Mouse (Mus musculus) small intestine, adult 2 months (tissue): ENCODE data around the gene Nucb2. TPM values are rescaled to one million over a fixed set of nuclear protein-coding genes. Genes with fewer than 3 reads are reported as not detected.

Experiments used
- H3K27ac ChIP-seq: fragments of 200-500 bp; 2 replicates; pipeline ENCODE4 v1.5.1; 2012; ENCODE audit warnings: low read depth, low read length, control low read depth, inconsistent platforms; ENCODE audit not compliant: insufficient read depth
- H3K27me3 ChIP-seq: fragments of 200-500 bp; 2 replicates; pipeline ENCODE4 v1.6.1; 2012; ENCODE audit warnings: mild to moderate bottlenecking, moderate library complexity, low read length, inconsistent platforms; ENCODE audit not compliant: control insufficient read depth, insufficient read depth
- H3K36me3 ChIP-seq: fragments of 200-500 bp; 2 replicates; pipeline ENCODE4 v1.6.1; 2012; ENCODE audit warnings: mild to moderate bottlenecking, low read length, control low read depth, inconsistent platforms; ENCODE audit not compliant: control insufficient read depth, insufficient read depth
- H3K4me1 ChIP-seq: fragments of 200-500 bp; 2 replicates; pipeline ENCODE4 v1.6.1; 2012; ENCODE audit warnings: low read length, inconsistent platforms, mixed read lengths; ENCODE audit not compliant: control insufficient read depth, insufficient read depth, insufficient read length
- H3K4me3 ChIP-seq: fragments of 200-500 bp; 2 replicates; pipeline ENCODE4 v1.5.1; 2012; ENCODE audit warnings: low read depth, mild to moderate bottlenecking, control low read depth, inconsistent platforms, low read length, moderate library complexity
- CTCF ChIP-seq: fragments of 200-500 bp; IDR thresholded peaks from 2 replicates; pipeline ENCODE4 v1.5.1; 2012; ENCODE audit warnings: low read depth, mild to moderate bottlenecking, control low read depth, inconsistent platforms, low read length, moderate library complexity, mixed read lengths; ENCODE audit not compliant: insufficient replicate concordance, insufficient read length; ENCODE audit errors: extremely low read depth
- POLR2A ChIP-seq: fragments of 200-500 bp; IDR thresholded peaks from 2 replicates; pipeline ENCODE4 v1.6.1; 2012; ENCODE audit warnings: low read depth, mild to moderate bottlenecking, control low read depth, inconsistent platforms, low read length, moderate library complexity
- WGBS: fragments of 180-500 bp; shearing (Covaris S2); methylation state at CpG from one replicate; pipeline ENCODE4 v1.1.7; 2018; 5-methylcytosine and 5-hydroxymethylcytosine counted together
- polyA plus RNA-seq: library from polyadenylated mRNA; depleted of rRNA; stranded (reverse); fragments of >200 nt; gene quantifications from 2 replicates; pipeline ENCODE4 v1.2.3, GENCODE M21; 2012

Nucb2 gene
- polyA plus RNA-seq, 1 experiment = 1.1 TPM

- H3K27me3 ChIP-seq = no peaks in the 10 kb centered on the region; the same call in 1 of the 2 replicates
- no peak overlapping the region for H3K27ac ChIP-seq
- H3K36me3 ChIP-seq = no peaks in the 10 kb centered on the region
- 7% methylated on average over 6 of the region's 6 CpGs for WGBS
- peak overlapping the region; percentile 92 for H3K4me3 ChIP-seq
- TF ChIP-seq POLR2A = no peak
- 0 out of 2 replicates have a peak, but pooled peaks cover 5% of the 10 kb centered on the region for H3K4me1 ChIP-seq
Measured at GRCm38 (mm10) chr7:116504818-116505170, 625 bp downstream of the Nucb2 start.

- Histone ChIP-seq H3K27ac (no peak overlapping the region), H3K27me3 (no peaks in the 10 kb centered on the region), H3K36me3 (no peaks in the 10 kb centered on the region), H3K4me1 (no peaks in the 10 kb centered on the region), H3K4me3 (no peak overlapping the region)
- no peak for TF ChIP-seq POLR2A
- 89% methylated on average over 5 of the region's 5 CpGs for WGBS
Measured at GRCm38 (mm10) chr7:116514030-116514429, 9.9 kb downstream of the Nucb2 start.

GRCm38 (mm10) chr7:116514546-116514945, 10.4 kb downstream of the Nucb2 start:
- WGBS = 73% methylated on average over 9 of the region's 9 CpGs

GRCm38 (mm10) chr7:116515059-116515458, 10.9 kb downstream of the Nucb2 start:
- Histone ChIP-seq H3K4me1 (no peaks in the 10 kb centered on the region), H3K36me3 (no peaks in the 10 kb centered on the region), H3K27me3 (no peaks in the 10 kb centered on the region), H3K4me3 (no peak overlapping the region), H3K27ac (no peak overlapping the region)
- WGBS = 78% methylated on average over 7 of the region's 7 CpGs
- TF ChIP-seq POLR2A = no peak
- no peak for TF ChIP-seq CTCF

More at GRCm38 (mm10) chr7:116514546-116514945, 10.4 kb downstream of the Nucb2 start:
- no peaks in the 10 kb centered on the region for H3K4me1 ChIP-seq
- H3K27ac ChIP-seq = no peak overlapping the region
- H3K27me3 ChIP-seq = no peaks in the 10 kb centered on the region
- no peak for TF ChIP-seq POLR2A
- TF ChIP-seq CTCF = no peak
- no peak overlapping the region for H3K4me3 ChIP-seq
- H3K36me3 ChIP-seq = no peaks in the 10 kb centered on the region

GRCm38 (mm10) chr7:116515514-116516135, 11.5 kb downstream of the Nucb2 start:
- 79% methylated on average over 13 of the region's 13 CpGs for WGBS
- TF ChIP-seq CTCF (no peak), POLR2A (no peak)

GRCm38 (mm10) chr7:116517240-116517639, 13.1 kb downstream of the Nucb2 start:
- H3K4me3 ChIP-seq = no peak overlapping the region
- H3K27ac ChIP-seq = no peak overlapping the region
- no peaks in the 10 kb centered on the region for H3K27me3 ChIP-seq
- TF ChIP-seq CTCF (no peak), POLR2A (no peak)
- H3K36me3 ChIP-seq = no peaks in the 10 kb centered on the region
- 82% methylated on average over 5 of the region's 5 CpGs for WGBS
- no peaks in the 10 kb centered on the region for H3K4me1 ChIP-seq

More at GRCm38 (mm10) chr7:116515514-116516135, 11.5 kb downstream of the Nucb2 start:
- Histone ChIP-seq H3K27ac (no peak overlapping the region), H3K4me1 (no peaks in the 10 kb centered on the region), H3K27me3 (no peaks in the 10 kb centered on the region), H3K4me3 (no peak overlapping the region), H3K36me3 (no peaks in the 10 kb centered on the region)

- Histone ChIP-seq H3K36me3 (no peaks in the 10 kb centered on the region; the same call in 1 of the 2 replicates), H3K4me1 (no peaks in the 10 kb centered on the region), H3K4me3 (no peak overlapping the region), H3K27ac (no peak overlapping the region), H3K27me3 (no peaks in the 10 kb centered on the region)
- TF ChIP-seq CTCF = no peak
- TF ChIP-seq POLR2A = no peak
- WGBS = 87% methylated on average over 5 of the region's 5 CpGs
Measured at GRCm38 (mm10) chr7:116518155-116518554, 14.0 kb downstream of the Nucb2 start.
